Mouse (Mus musculus): ENCODE measurements around the gene Lage3. TPM values are rescaled to one million over a fixed set of nuclear protein-coding genes. Genes with fewer than 3 reads are reported as not detected.
"Not testable (repeated sequence)": the region's sequence is repeated elsewhere in the genome, so short reads cannot be mapped to it uniquely, and the experiment has no call there.

Lage3 gene
- polyA plus RNA-seq (2015; fragmentation: Nextera tagmentation; extraction: Ambion mirVana) = 104 and 119 TPM in 2 replicates

DNA sequence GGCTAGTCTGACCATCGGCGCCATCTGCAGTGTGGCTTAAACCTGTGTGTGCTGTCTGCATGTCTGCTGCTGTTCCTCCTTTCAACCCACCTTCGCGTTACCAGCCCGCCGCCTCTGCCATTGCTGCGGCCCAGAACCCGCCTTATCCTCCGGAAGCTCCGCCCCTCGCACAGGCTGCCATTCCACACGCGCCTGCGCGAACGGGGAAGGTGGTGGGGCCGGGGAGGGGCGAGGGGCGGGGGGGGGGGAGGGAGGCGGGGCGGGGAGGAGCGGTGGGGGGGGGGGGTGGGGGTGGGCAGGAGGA is at the start of gene Lage3:
Gene Lage3, minus strand, starts transcription at position 152 of the 304 bp plus-strand sequence.
- Histone ChIP-seq H3K4me2 (peak within 1 kb of the TSS; percentile 60), H3K4me1 (no peaks in the 10 kb centered on the region), H3K9ac (peak within 1 kb of the TSS; percentile 51), H3K4me3 (peak within 1 kb of the TSS; percentile 49), H3K27ac (peak within 1 kb of the TSS; percentile 59), H3K27me3 (no peaks in the 10 kb centered on the region), H3K9me3 (no peaks in the 10 kb centered on the region), H3K36me3 (no peaks in the 10 kb centered on the region)
- WGBS = 15% methylated on average over 15 of the region's 22 CpGs
- peak; percentile 83 for ATAC-seq (ENCODE audit: borderline replicate concordance, extremely low read depth, low FRiP score, low TSS enrichment)

DNA sequence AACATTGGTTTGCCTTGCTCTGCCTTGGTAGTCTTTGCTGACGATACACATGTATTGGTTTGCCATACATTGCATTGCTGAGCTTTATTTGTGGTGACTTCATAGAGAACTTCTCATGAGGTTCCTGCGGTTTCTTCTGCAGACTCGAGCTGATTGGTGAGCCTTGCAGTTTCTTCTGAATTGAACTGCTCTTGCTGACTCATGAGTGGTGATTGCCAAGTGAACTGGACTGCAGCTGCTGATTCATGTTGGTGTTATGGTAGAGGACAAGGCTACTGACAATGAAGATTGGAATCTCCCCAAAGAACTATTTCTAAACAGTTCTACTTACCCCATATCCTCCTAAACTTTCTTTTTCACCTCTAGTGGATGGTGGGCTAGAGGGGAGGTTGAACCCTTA is 46.7 kb upstream of the Lage3 start:
- Histone ChIP-seq H3K4me3 (no peak overlapping the region), H3K27ac (no peak overlapping the region), H3K36me3 (no peaks in the 10 kb centered on the region), H3K9ac (no peak overlapping the region), H3K4me2 (no peak overlapping the region), H3K9me3 (no peaks in the 10 kb centered on the region), H3K4me1 (no peaks in the 10 kb centered on the region), H3K27me3 (no peaks in the 10 kb centered on the region)
- WGBS = 72% methylated on average over 3 of the region's 3 CpGs
- no peak for ATAC-seq (ENCODE audit: borderline replicate concordance, extremely low read depth, low FRiP score, low TSS enrichment)

DNA sequence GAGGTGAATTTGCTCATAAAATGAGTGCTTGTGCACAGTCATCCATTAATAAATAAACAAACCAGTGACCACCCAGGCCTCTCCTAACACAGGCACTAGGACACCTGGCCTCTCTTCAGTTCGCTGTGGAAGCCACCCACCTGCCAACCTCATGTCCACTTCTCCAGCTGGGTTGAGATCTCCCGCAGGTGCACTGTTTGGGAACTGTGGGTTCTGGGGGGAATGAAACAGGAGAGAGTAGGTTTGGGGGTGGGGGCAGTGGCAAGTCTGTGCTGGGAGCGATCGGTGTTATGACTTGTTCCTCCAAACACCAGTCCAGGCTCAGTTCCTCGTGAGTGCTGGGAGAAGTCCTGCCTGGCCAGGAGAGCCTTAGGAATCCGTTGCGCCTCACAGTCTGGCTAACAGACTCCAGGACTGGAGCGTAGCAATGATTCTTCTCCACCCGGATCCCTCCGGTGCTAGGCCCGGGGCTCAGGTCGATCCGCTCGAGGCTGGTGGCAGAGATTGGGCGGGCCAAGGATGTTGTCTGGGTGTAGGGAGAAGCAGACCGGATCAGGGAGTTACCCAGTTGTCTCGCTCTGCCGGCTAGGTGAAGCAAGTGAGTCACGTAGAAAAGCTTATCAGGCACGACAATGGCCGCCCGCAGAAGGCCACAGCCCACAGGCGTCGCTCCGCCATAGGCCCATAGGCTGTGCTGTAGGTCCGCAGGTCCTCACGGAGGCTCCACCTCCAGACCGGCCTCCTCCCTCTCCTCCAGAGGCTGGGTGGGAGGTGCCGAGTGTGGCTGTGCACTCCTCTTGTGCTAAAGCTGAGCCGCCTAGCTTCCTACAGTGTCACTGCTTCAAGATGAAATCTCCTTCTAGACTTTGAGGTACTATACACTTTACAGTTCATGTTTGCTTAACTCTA is 39.4 kb upstream of the Lage3 start, which contains the start of the genes Fam3a and Ikbkg:
Gene Fam3a, minus strand, starts transcription at position 738 of the 909 bp plus-strand sequence.
Gene Ikbkg, plus strand, starts transcription at position 756 of the 909 bp plus-strand sequence.
- Histone ChIP-seq H3K27ac (peak within 1 kb of the TSS; percentile 81), H3K36me3 (no peaks in the 10 kb centered on the region), H3K4me3 (peak within 1 kb of the TSS; percentile 56), H3K9me3 (no peaks in the 10 kb centered on the region), H3K27me3 (no peaks in the 10 kb centered on the region), H3K4me1 (0 out of 2 replicates have a peak, but pooled peaks cover 5% of the 10 kb centered on the region), H3K4me2 (peak within 1 kb of the TSS; percentile 63), H3K9ac (peak within 1 kb of the TSS; percentile 72)
- 18% methylated on average over 27 of the region's 30 CpGs for WGBS
- ATAC-seq (ENCODE audit: borderline replicate concordance, extremely low read depth, low FRiP score, low TSS enrichment) = peak; percentile 100

DNA sequence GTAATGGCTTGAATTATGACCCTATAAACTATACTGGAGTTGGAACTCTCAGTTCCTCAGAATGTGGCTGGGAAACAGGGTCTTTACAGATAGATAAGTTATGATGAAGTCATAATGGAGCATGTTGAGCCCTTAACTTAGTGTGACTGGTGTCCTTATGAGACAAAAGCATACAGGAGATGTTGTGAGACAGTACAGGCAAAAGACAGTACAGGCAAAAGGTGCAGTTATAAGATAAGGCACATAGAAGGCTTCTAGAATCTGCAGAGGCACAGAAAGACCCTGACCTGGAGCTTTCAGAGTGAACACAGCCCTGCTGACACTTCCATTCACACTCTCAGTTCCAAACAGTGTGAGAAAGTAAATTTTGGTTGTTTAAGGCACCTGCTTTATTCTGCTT is 34.7 kb upstream of the Lage3 start:
- Histone ChIP-seq H3K4me3 (no peak overlapping the region), H3K4me1 (0 out of 2 replicates have a peak, but pooled peaks cover 5% of the 10 kb centered on the region)

DNA sequence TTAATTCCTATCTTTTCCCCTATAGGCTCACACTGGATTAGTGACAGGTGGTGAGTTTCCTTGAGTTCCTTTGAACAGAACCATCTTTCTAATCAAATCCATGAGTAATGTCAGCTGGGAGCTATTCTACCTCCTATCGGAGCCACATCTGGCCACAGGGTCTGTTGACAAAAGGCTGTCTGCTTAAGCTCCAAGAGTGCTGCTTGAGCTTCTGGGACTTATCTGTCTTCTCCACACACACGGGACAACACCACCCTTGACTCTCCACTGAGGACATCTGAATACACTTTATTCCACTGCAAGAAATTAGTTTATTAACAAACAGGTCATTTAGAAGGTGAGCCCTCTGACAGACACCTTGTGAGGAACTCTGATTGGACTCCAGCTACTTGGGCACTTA is 31.0 kb upstream of the Lage3 start:
- Histone ChIP-seq H3K4me3 (no peak overlapping the region), H3K4me2 (no peak overlapping the region), H3K9me3 (no peaks in the 10 kb centered on the region), H3K36me3 (0 out of 2 replicates have a peak, but pooled peaks cover 3% of the 10 kb centered on the region), H3K4me1 (no peaks in the 10 kb centered on the region), H3K27me3 (no peaks in the 10 kb centered on the region), H3K9ac (no peak overlapping the region), H3K27ac (no peak overlapping the region)
- WGBS = 67% methylated on average over 2 of the region's 2 CpGs
- no peak for ATAC-seq (ENCODE audit: borderline replicate concordance, extremely low read depth, low FRiP score, low TSS enrichment)

More for the DNA sequence above, 34.7 kb upstream of the Lage3 start:
- H3K27me3 ChIP-seq = no peaks in the 10 kb centered on the region
- H3K4me2 ChIP-seq = no peak overlapping the region
- H3K9me3 ChIP-seq = no peaks in the 10 kb centered on the region
- H3K9ac ChIP-seq = no peak overlapping the region
- no peak overlapping the region for H3K27ac ChIP-seq
- no peak for ATAC-seq (ENCODE audit: borderline replicate concordance, extremely low read depth, low FRiP score, low TSS enrichment)
- H3K36me3 ChIP-seq = 0 out of 2 replicates have a peak, but pooled peaks cover 3% of the 10 kb centered on the region

DNA sequence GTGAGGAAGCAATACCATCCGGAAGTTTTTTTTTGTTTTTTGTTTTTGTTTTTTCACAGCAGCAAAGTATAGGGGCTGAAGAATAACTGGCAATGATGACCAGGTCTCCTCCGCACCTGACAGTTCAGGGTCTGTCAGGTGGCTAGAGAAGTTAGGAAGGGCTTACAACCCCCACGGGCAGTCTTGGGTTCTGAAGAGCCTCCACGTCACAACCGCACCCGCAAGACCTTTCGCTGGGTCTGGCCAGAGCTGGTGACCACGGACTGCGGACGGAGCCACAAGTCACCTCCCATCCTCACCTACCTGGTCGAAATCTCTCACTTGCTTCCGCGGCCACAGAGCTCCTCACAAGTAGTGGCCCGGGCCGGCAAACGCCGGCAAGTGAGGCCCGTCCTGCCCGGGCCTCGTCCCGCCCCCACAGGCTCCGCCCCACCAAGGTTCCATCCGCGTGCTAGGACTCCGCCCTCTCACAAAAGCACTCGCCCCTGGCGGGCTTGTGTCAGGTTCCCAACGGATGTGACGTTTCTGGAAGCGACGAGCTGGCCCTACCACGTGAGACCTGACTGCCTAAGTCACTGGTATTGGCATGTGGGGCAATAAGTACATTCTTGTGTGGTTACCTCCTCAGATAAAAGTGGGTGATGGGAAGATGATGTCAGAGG is 19.6 kb upstream of the Lage3 start, which contains the start of the genes Ubl4a and Slc10a3:
Gene Ubl4a, minus strand, starts transcription at position 331 of the 662 bp plus-strand sequence.
Gene Slc10a3, minus strand, starts transcription at position 462 of the 662 bp plus-strand sequence.
- Histone ChIP-seq H3K27me3 (no peaks in the 10 kb centered on the region), H3K9ac (peak within 1 kb of the TSS; percentile 57), H3K4me2 (peak within 1 kb of the TSS; percentile 63), H3K4me1 (peaks cover 3% of the 10 kb centered on the region; the same call in 1 of the 2 replicates), H3K27ac (no peak within 1 kb of the TSS), H3K36me3 (no peaks in the 10 kb centered on the region), H3K9me3 (no peaks in the 10 kb centered on the region), H3K4me3 (peak within 1 kb of the TSS; percentile 53)
- ATAC-seq (ENCODE audit: borderline replicate concordance, extremely low read depth, low FRiP score, low TSS enrichment) = peak; percentile 83
- 10% methylated on average over 32 of the region's 32 CpGs for WGBS

DNA sequence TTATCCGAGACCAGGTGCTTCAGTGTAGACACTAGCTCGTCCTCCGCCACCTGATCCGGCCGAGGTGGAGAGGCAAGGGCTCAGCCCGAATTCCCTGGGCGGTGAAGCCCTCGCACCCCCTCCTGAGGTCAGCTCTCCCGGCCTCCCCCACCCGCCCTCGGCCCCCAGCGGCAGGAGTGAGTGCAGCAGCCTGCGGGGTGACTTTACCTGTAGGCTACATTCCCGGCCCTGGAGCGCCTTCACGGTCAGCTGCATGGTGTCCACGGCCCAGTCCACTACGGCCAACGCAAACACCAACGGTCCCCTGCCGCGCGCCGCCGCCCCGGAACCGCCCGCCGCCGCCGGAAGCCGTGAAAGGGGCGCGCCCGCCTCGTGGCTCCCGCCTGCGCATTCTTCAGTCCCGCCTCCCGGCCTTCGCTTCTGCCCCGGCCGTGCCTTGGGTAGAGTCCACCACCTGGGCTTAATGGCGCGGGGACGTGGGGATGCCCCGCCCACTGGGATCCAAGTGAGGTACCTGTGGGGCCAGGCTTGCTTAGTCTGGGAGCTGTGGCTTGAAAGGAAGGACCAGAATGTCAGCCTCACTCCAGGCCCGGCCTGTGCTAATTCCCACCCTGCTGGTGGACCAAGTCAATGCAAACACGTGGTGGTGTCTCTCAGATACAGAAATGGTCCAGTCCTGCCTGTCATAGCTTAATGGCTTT is 14.9 kb upstream of the Lage3 start:
- H3K27me3 ChIP-seq = no peaks in the 10 kb centered on the region
- H3K4me1 ChIP-seq = peaks cover 9% of the 10 kb centered on the region; the same call in 1 of the 2 replicates
- H3K4me3 ChIP-seq = peak overlapping the region; percentile 59
- peak overlapping the region; percentile 66 for H3K4me2 ChIP-seq
- H3K36me3 ChIP-seq = peaks cover 2% of the 10 kb centered on the region; the same call in 1 of the 2 replicates
- peak; percentile 86 for ATAC-seq (ENCODE audit: borderline replicate concordance, extremely low read depth, low FRiP score, low TSS enrichment)
- peak overlapping the region; percentile 75 for H3K9ac ChIP-seq
- WGBS = 29% methylated on average over 41 of the region's 49 CpGs
- H3K9me3 ChIP-seq = no peaks in the 10 kb centered on the region
- H3K27ac ChIP-seq = peak overlapping the region; percentile 71

DNA sequence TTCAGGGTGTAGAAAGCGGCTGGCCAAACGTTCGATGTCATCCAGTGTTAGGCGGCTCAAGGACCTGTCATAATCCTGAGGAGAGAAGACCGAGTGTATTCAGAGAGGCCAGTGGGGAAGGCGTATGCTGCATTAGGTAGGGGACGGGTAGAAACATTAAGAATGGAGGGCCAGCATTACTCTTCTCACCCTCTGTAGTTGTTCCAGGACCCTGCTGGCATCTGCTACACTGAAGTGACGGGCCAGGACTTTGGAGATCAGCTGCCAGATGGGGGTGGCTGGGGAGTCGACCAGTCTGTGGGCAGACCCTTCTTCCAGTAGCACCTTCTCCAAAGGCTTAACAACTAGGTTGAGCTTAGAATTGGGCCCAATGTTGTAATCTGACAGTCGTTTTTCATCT is 14.1 kb upstream of the Lage3 start:
- Histone ChIP-seq H3K4me3 (peak overlapping the region; percentile 59), H3K36me3 (peaks cover 2% of the 10 kb centered on the region; the same call in 1 of the 2 replicates), H3K9ac (peak overlapping the region; percentile 75), H3K9me3 (no peaks in the 10 kb centered on the region), H3K4me2 (peak overlapping the region; percentile 66), H3K27me3 (no peaks in the 10 kb centered on the region), H3K27ac (no peak overlapping the region), H3K4me1 (peaks cover 9% of the 10 kb centered on the region; the same call in 1 of the 2 replicates)
- ATAC-seq (ENCODE audit: borderline replicate concordance, extremely low read depth, low FRiP score, low TSS enrichment) = no peak
- WGBS = 50% methylated on average over 10 of the region's 10 CpGs

DNA sequence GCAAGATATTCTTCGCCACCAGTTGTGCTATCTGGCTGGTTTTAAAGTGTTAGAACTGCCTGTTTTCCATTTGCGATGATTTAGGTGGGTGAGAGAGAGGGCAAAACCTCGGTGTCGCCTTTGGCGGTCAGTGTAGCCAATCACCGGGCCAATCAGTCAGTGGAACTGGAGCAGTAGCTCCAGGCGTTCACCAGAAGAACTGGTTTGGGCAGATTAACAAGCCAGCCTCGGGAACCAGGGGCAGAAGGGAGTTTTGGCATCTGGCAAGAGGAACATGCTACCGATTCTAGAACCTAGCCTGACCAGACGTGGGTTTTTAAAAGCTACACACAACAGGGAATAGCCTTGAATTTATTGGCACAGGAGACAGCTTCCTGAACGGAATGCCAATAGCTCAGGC is 5.8 kb upstream of the Lage3 start:
- 38% methylated on average over 11 of the region's 11 CpGs for WGBS
- Histone ChIP-seq H3K36me3 (no peaks in the 10 kb centered on the region), H3K9me3 (no peaks in the 10 kb centered on the region), H3K4me3 (no peak overlapping the region), H3K27ac (no peak overlapping the region), H3K4me2 (no peak overlapping the region), H3K4me1 (no peaks in the 10 kb centered on the region), H3K9ac (no peak overlapping the region), H3K27me3 (no peaks in the 10 kb centered on the region)
- no peak for ATAC-seq (ENCODE audit: borderline replicate concordance, extremely low read depth, low FRiP score, low TSS enrichment)

DNA sequence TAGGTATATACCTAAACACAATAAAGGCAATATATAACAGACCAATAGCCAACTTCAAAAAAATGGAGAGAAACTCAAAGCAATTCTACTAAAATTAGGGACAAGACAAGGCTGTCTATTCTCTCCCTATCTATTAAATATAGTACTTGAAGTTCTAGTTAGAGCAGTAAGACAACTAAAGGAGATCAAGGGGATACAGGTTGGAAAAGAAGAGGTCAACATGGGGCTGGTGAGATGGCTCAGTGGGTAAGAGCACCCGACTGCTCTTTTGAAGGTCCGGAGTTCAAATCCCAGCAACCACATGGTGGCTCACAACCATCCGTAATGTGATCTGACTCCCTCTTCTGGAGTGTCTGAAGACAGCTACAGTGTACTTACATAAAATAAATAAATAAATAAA is 3.7 kb upstream of the Lage3 start:
- not testable (repeated sequence) for H3K4me1 ChIP-seq; H3K4me2 ChIP-seq; H3K9ac ChIP-seq; H3K36me3 ChIP-seq; H3K4me3 ChIP-seq; H3K27me3 ChIP-seq; H3K9me3 ChIP-seq; ATAC-seq (ENCODE audit: borderline replicate concordance, extremely low read depth, low FRiP score, low TSS enrichment); H3K27ac ChIP-seq
- 85% methylated on average over 3 of the region's 3 CpGs for WGBS

DNA sequence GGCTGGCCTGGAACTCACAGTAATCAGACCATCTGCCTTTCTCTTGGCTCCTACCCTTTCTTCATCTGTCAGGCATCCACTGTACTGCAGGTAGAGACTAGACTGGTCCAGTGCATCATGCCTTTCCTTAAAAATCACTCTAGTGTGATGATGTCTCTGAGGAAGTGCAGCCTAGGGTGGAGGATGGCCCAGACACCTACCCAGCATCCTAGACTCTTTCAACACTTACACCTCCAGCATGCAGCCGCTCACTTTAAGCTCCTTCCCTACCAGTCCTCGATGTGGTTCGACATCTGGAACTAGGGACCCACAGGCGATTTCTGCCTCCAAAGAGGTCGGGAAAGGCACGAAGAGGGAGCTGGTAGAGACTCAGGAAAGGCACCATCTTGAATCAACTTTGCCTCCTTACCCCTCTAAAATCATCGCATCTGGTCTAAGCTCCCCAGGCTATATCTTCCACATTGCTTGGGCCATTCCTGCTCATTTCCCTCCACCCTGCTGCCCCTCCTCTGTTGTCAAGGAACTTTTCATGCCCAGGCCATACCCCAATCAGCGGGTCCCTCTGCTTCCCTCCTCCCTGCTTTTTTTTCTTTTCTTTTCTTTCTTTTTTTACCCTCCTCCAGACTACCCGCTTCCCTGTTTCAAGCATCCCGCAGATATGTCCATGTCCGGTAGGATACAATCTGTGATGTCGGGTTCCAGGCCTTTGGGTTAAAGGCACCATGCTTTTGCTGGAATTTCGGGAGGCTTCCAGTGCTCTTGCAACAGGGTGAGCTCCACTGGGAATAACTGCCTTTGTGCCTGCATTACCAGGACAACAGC is 562 bp downstream of the Lage3 start:
- Histone ChIP-seq H3K9me3 (no peaks in the 10 kb centered on the region), H3K27me3 (no peaks in the 10 kb centered on the region), H3K4me2 (peak overlapping the region; percentile 60), H3K36me3 (no peaks in the 10 kb centered on the region), H3K27ac (peak overlapping the region; percentile 59), H3K4me3 (peak overlapping the region; percentile 49), H3K4me1 (no peaks in the 10 kb centered on the region), H3K9ac (peak overlapping the region; percentile 51)
- peak; percentile 42 for ATAC-seq (ENCODE audit: borderline replicate concordance, extremely low read depth, low FRiP score, low TSS enrichment)
- WGBS = 25% methylated on average over 13 of the region's 13 CpGs

Data from lung, embryonic 15.5 days (tissue).